Comparison of ENCODE assay signal across 7 mouse cellular contexts in the genomic region with DNA sequence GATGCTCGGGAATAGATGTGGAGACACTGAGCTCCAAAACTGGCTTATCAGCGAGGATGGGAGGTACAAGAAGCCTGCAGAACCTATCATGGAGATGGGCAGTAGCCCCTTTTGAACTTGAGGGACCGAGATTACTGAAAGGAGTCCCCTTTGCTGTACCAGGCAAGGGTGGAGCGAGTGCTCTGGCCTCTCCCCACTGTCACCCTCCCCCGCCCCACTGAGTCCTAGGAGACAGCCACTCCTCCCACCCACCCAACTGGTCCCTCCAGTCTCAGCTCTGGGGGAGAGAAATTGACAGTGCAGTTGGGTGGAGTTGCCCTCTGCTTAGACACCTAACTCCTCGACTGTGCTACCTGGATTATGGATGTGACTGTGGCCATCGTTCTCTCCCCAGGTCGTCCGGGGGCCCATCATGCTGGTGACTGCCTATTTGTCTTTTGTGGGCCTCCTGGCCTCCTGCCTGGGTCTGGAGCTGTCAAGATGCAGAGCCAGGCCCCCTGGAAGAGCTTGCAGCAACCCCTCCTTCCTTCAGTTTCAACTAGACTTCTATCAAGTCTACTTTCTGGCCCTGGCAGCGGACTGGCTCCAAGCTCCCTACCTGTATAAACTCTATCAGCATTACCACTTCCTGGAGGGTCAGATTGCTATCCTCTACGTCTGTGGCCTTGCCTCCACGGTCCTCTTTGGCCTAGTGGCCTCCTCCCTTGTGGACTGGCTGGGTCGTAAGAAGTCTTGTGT. TPM values are rescaled to one million over a fixed set of nuclear protein-coding genes. Genes with fewer than 3 reads are reported as not detected.
DNase-seq lines count a peak whose midpoint lies in the region; ATAC-seq and TF ChIP-seq lines count a peak whose summit lies in the region.

No protein-coding gene starts in this region.

- H3K4me1 ChIP-seq in spleen, adult 2 months (ENCODE audit: control insufficient read depth, insufficient read depth, insufficient read length) = peaks cover 11% of the 10 kb centered on the region
- peaks cover 24% of the 10 kb centered on the region for H3K4me1 ChIP-seq in embryonic facial prominence, embryonic 10.5 days
- H3K4me1 ChIP-seq in hindbrain, embryonic 15.5 days (replicated peaks) = peaks cover 23% of the 10 kb centered on the region
- peaks cover 21% of the 10 kb centered on the region for H3K4me1 ChIP-seq in midbrain, embryonic 13.5 days (replicated peaks)

- H3K4me3 ChIP-seq in spleen, adult 2 months (ENCODE audit: extremely low read depth, insufficient read depth, insufficient read length) = peak overlapping the region; percentile 92
- peak overlapping the region; percentile 95 for H3K4me3 ChIP-seq in embryonic facial prominence, embryonic 10.5 days
- peak overlapping the region; percentile 84 for H3K4me3 ChIP-seq in hindbrain, embryonic 15.5 days
- peak overlapping the region; percentile 81 for H3K4me3 ChIP-seq in midbrain, embryonic 13.5 days (replicated peaks)

- WGBS in spleen, adult 2 months = 27% methylated on average over 13 of the region's 13 CpGs
- WGBS in embryonic facial prominence, embryonic 10.5 days = 29% methylated on average over 13 of the region's 13 CpGs
- 33% methylated on average over 13 of the region's 13 CpGs for WGBS in hindbrain, embryonic 15.5 days
- 32% methylated on average over 13 of the region's 13 CpGs for WGBS in midbrain, embryonic 13.5 days

- no peak for TF ChIP-seq CTCF in spleen, adult 2 months (IDR thresholded peaks at IDR 0.05; ENCODE audit: extremely low read depth, insufficient read depth, insufficient read length, insufficient replicate concordance)

- peaks cover 4% of the 10 kb centered on the region; the same call in 1 of the 2 replicates for H3K36me3 ChIP-seq in spleen, adult 2 months (ENCODE audit: control insufficient read depth, insufficient read depth, low read length)
- peaks cover 31% of the 10 kb centered on the region for H3K36me3 ChIP-seq in embryonic facial prominence, embryonic 10.5 days (replicated peaks)
- H3K36me3 ChIP-seq in hindbrain, embryonic 15.5 days = 0 out of 2 replicates have a peak, but pooled peaks cover 21% of the 10 kb centered on the region
- H3K36me3 ChIP-seq in midbrain, embryonic 13.5 days = peaks cover 23% of the 10 kb centered on the region

- peak overlapping the region; percentile 86 for H3K9ac ChIP-seq in hindbrain, embryonic 15.5 days
- peak overlapping the region; percentile 75 for H3K9ac ChIP-seq in midbrain, embryonic 13.5 days (replicated peaks)

- H3K4me2 ChIP-seq in hindbrain, embryonic 15.5 days = peak overlapping the region; percentile 79
- peak overlapping the region; percentile 97 for H3K4me2 ChIP-seq in midbrain, embryonic 13.5 days (replicated peaks)

- ATAC-seq in hindbrain, embryonic 15.5 days (ENCODE audit: low FRiP score, low read depth) = peak; percentile 44
- peak; percentile 32; the same call in 1 of the 2 replicates for ATAC-seq in midbrain, embryonic 13.5 days

- peak overlapping the region; percentile 80 for H3K27ac ChIP-seq in spleen, adult 2 months (ENCODE audit: insufficient read depth, low read length)
- H3K27ac ChIP-seq in embryonic facial prominence, embryonic 10.5 days (replicated peaks) = peak overlapping the region; percentile 93
- H3K27ac ChIP-seq in hindbrain, embryonic 15.5 days (replicated peaks) = peak overlapping the region; percentile 90
- H3K27ac ChIP-seq in midbrain, embryonic 13.5 days = peak overlapping the region; percentile 86

- no peak for TF ChIP-seq POLR2A in spleen, adult 2 months (IDR thresholded peaks at IDR 0.05; ENCODE audit: low read depth, low read length)

- H3K27me3 ChIP-seq in spleen, adult 2 months (ENCODE audit: control insufficient read depth, insufficient read depth, low read length) = no peaks in the 10 kb centered on the region
- H3K27me3 ChIP-seq in embryonic facial prominence, embryonic 10.5 days (replicated peaks; ENCODE audit: low read depth, poor library complexity, severe bottlenecking) = no peaks in the 10 kb centered on the region
- no peaks in the 10 kb centered on the region for H3K27me3 ChIP-seq in hindbrain, embryonic 15.5 days
- no peaks in the 10 kb centered on the region for H3K27me3 ChIP-seq in midbrain, embryonic 13.5 days

- no peak for DNase-seq in spleen, adult 2 months (ENCODE audit: low read depth in 1 of 2, low spot score in 2 of 2)
- DNase-seq in spleen, adult 18-20 months = no peak
- peak; percentile 25 for DNase-seq in embryonic facial prominence, embryonic 10.5 days (ENCODE audit: low spot score)
- no peak for DNase-seq in spleen, postnatal 36 days (ENCODE audit: low spot score in 2 of 2)
- no peak for DNase-seq in left cerebral cortex, adult 9 months (ENCODE audit: low spot score in 2 of 2)

- no peaks in the 10 kb centered on the region for H3K9me3 ChIP-seq in embryonic facial prominence, embryonic 10.5 days
- H3K9me3 ChIP-seq in hindbrain, embryonic 15.5 days = no peaks in the 10 kb centered on the region
- no peaks in the 10 kb centered on the region for H3K9me3 ChIP-seq in midbrain, embryonic 13.5 days

RNA-seq across cellular contexts. Expression of gene Mfsd5, which starts 0.7 kb away (rescaled TPM):
- 57.8 and 79.8 TPM in 2 replicates for polyA plus RNA-seq in spleen, adult 2 months (2012; rRNA removed)
- polyA plus RNA-seq in embryonic facial prominence, embryonic 10.5 days (2016; fragmentation: Nextera tagmentation; extraction: Ambion mirVana) = 63.2 and 66.4 TPM in 2 replicates
- polyA plus RNA-seq in hindbrain, embryonic 15.5 days (2015; fragmentation: Nextera tagmentation; extraction: Ambion mirVana) = 59.7 and 63.5 TPM in 2 replicates
- polyA plus RNA-seq in midbrain, embryonic 13.5 days (2015; fragmentation: Nextera tagmentation; extraction: Ambion mirVana) = 50.8 and 53.4 TPM in 2 replicates

RNA-seq across cellular contexts. Expression of gene Gm9918, which starts 9.6 kb away (rescaled TPM):
- polyA plus RNA-seq in spleen, adult 2 months (2012; rRNA removed) = 0.05 TPM in 1 of 2 replicates, not detected in the other
- 0.75 and 1.3 TPM in 2 replicates for polyA plus RNA-seq in embryonic facial prominence, embryonic 10.5 days (2016; fragmentation: Nextera tagmentation; extraction: Ambion mirVana)
- polyA plus RNA-seq in hindbrain, embryonic 15.5 days (2015; fragmentation: Nextera tagmentation; extraction: Ambion mirVana) = 0.06 and 0.07 TPM in 2 replicates
- 0.07 and 0.12 TPM in 2 replicates for polyA plus RNA-seq in midbrain, embryonic 13.5 days (2015; fragmentation: Nextera tagmentation; extraction: Ambion mirVana)

RNA-seq across cellular contexts. Expression of gene Espl1, which starts 16.1 kb away (rescaled TPM):
- polyA plus RNA-seq in spleen, adult 2 months (2012; rRNA removed) = 8.9 and 15.1 TPM in 2 replicates
- 55.4 and 57.6 TPM in 2 replicates for polyA plus RNA-seq in embryonic facial prominence, embryonic 10.5 days (2016; fragmentation: Nextera tagmentation; extraction: Ambion mirVana)
- polyA plus RNA-seq in hindbrain, embryonic 15.5 days (2015; fragmentation: Nextera tagmentation; extraction: Ambion mirVana) = 4.4 and 6.7 TPM in 2 replicates
- polyA plus RNA-seq in midbrain, embryonic 13.5 days (2015; fragmentation: Nextera tagmentation; extraction: Ambion mirVana) = 11.0 and 13.3 TPM in 2 replicates

RNA-seq across cellular contexts. Expression of gene Rarg, which starts 22.6 kb away (rescaled TPM):
- polyA plus RNA-seq in spleen, adult 2 months (2012; rRNA removed) = 21.1 and 27.5 TPM in 2 replicates
- polyA plus RNA-seq in embryonic facial prominence, embryonic 10.5 days (2016; fragmentation: Nextera tagmentation; extraction: Ambion mirVana) = 77.8 and 90.2 TPM in 2 replicates
- 5.8 and 6.3 TPM in 2 replicates for polyA plus RNA-seq in hindbrain, embryonic 15.5 days (2015; fragmentation: Nextera tagmentation; extraction: Ambion mirVana)
- 2.7 and 3.4 TPM in 2 replicates for polyA plus RNA-seq in midbrain, embryonic 13.5 days (2015; fragmentation: Nextera tagmentation; extraction: Ambion mirVana)

RNA-seq across cellular contexts. Expression of gene Pfdn5, which starts 46.0 kb away (rescaled TPM):
- 51.9 and 63.6 TPM in 2 replicates for polyA plus RNA-seq in spleen, adult 2 months (2012; rRNA removed)
- polyA plus RNA-seq in embryonic facial prominence, embryonic 10.5 days (2016; fragmentation: Nextera tagmentation; extraction: Ambion mirVana) = 353 and 356 TPM in 2 replicates
- 460 and 473 TPM in 2 replicates for polyA plus RNA-seq in hindbrain, embryonic 15.5 days (2015; fragmentation: Nextera tagmentation; extraction: Ambion mirVana)
- polyA plus RNA-seq in midbrain, embryonic 13.5 days (2015; fragmentation: Nextera tagmentation; extraction: Ambion mirVana) = 472 and 474 TPM in 2 replicates
